Mouse (Mus musculus) neural tube, embryonic 10.5 days (tissue): ENCODE data around the gene Scly.
A peak's percentile ranks its signal among the peaks of the same experiment; 100 is the strongest.

Experiments
- DNase-seq: peaks from one replicate; pipeline ENCODE4 v3.0.0-alpha.2; 2017; ENCODE audit warnings: low spot score; ENCODE audit errors: extremely low spot score

The Scly gene

DNA sequence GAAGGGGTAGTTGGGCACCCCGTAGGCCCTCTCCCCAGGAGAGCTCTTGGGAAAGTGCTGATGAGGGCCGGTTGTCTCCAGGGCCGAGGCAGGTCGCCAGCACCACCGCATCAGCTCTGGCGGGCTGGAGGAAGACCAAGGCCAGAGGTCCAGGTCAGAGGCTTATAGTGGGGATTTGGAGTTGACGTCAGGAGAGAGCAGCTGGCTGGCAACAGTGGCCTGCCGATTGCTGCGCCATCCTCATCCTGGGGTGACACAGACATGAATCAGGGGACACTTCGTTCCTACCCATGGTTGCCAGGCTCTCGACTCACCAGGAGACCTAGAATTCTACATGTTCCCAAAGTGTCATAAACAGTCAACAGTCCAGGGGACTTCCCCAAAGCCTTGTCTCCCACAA lies 58.0 kb downstream of the Scly start:
- no peak for DNase-seq

DNA sequence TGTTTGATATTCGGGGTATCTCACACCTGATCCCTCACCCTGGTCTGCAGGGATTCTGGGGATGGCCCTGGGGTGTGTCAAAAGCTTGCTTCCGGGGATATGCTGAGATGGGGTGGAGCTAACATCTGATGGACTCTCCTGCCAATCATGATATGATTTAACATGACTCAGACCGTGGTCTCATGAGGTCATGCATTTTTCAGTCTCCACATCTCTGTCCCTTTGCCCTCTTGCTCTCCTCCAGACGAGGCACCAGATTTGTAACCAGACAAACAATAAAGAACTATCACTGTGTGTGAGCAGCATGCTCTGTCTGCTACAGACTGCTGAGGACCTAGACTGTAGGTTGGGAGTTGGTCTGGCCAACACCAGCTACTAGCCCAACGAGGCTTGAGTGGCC lies 64.0 kb downstream of the Scly start:
- no peak for DNase-seq

DNA sequence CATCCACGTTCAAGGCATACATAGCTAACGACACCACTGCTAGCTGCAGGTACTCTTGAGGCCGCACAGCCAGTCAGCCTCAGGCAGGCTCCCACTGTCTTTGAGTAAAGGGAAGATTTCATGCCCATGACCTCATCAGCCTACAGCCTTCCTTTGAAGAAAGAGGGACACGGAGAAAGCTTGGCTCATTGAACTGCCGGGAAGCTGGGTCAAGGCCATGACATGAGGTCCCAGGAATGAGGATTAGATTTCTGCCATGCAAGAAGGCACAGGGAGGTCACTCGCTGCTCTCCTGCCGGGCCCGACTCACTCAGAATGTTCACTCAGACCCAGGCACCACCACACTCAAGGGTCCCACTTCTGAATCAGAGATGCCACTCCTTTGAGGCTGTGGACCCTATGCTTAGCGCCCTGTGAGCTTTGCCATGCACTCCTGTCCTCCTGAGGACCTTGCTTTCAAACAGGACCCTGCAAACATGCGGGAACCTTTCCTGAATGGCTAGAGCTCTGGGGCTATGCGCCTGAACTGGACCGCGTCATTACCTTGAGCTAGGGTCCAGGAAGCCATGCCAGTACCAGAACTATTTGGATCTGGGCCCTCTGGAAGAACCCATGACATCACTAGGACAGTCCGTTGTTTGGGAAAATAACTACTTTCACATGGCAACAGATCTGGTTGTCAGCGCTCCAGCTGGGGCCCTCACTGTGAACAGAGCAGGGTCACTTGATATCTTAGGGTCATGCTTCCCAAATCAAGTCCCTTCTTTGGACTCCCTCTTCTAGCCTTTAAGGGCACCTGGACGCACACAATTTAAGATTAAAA lies 66.9 kb downstream of the Scly start:
- DNase-seq: no peak

DNA sequence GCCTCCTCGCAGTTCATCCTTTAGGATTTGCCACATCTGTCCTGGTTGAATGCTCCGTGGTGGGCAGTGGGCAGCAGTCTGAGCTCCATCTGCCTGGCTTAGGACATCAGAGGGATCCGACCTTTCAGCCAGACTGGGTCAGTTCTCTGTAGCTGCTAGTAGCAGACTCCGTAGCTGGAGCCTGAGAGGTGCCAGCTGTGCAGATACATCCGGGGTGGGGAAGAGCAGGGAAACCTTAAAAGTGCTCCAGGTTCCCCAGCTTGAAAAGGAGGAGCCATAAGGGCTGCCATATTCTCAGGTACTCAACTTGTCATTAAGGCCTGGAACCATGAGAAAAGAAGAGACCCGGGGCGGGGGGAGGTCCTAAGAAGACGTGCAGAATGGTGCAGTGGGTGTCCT lies 67.7 kb downstream of the Scly start:
- no peak for DNase-seq

DNA sequence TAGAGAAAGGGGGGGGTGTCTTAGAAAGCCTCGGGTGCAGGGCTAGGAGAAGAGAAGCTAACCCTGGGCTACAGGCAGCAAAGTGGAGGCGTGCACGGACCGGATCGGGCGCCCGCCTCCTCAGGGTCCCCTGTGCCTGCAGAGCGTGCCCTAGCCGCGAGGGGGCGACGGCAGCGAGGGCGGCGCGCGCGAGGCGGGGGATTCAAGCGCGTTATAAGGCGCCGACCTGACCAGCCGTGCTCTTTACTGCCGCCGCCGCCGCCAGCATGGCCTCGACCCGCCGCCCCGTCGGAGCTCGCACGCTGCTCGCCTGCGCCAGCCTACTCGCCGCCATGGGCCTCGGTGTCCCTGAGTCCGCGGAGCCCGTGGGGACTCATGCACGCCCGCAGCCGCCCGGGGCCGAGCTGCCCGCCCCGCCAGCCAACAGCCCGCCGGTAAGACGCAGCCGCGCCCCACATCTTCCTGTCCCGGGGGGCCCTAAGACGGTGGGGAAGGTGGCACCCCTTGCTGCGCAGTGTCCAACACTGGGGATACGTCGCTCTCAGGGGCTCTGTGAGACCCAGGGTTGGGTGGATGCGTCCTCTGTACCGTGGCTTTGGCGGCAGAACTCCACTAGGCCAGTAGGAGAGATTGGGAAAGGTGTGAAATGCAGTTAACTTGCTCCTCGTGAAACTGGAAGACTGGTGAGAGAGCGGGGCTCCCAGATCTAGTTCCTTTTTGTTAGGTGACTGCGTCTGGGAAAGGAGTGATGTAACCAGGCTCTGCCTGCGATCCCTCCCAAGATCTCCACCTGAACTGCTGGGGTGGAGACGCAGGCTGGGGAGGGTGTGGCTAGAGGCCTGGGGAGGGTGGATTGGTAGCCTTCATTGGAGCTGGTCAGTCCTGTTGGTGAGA lies 68.3 kb downstream of the Scly start, which contains the start of gene Erfe:
Gene Erfe (plus strand): TSS at position 216 of the 894 bp plus-strand sequence.
- DNase-seq: peak; percentile 79

DNA sequence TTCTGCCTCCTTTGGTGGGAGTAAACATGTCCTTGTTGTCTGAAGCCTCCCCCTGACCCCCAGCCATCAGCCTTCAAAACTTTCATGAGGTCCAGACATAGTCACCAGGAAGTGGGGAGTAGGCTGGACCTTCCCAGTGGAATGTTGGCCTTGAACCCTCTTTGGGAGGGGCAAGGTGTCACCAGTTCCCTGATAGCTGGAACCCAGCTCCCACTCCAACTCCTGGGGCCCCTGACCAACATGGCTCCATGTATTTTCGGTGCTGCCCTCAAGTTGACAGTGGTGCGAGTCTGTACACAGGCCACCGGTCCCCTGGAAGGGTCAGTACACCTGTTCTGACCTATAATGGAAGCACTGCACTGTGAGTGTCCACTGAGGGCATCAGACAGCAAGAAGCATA lies 69.2 kb downstream of the Scly start:
- no peak for DNase-seq

DNA sequence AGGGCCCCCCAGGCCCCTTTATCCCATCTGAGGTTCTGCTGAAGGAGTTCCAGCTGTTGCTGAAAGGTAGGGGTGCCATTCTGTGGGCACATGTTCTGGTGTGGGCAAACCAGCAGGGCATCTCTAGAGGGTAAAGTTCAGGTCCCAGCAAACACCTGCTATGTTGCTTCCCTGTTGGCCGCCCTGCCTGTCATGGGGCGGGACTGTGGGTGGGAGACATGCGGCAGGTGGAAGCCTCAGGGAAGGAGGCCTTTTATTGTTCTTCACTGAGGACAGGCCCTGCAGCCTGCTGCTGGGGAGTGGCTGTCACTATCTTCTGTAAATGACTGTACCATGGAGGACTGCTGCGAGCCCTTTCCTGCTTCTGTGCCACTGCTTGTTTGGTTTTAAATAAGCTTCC lies 71.3 kb downstream of the Scly start:
- no peak for DNase-seq

DNA sequence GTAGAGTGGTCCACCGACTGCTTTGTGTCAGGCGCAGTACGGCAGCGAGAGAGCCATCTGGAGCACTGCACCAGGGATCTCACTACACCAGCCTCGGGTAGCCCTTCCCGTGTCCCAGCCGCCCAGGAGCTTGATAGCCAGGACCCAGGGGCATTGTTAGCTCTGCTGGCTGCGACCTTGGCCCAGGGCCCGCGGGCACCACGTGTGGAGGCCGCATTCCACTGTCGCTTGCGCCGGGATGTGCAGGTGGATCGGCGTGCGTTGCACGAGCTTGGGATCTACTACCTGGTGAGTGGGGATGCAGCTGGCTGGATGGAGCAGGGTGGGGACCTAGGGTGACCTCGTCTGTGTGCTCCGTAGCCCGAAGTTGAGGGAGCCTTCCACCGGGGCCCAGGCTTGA lies 71.9 kb downstream of the Scly start:
- DNase-seq: no peak
